In the genomic region with DNA sequence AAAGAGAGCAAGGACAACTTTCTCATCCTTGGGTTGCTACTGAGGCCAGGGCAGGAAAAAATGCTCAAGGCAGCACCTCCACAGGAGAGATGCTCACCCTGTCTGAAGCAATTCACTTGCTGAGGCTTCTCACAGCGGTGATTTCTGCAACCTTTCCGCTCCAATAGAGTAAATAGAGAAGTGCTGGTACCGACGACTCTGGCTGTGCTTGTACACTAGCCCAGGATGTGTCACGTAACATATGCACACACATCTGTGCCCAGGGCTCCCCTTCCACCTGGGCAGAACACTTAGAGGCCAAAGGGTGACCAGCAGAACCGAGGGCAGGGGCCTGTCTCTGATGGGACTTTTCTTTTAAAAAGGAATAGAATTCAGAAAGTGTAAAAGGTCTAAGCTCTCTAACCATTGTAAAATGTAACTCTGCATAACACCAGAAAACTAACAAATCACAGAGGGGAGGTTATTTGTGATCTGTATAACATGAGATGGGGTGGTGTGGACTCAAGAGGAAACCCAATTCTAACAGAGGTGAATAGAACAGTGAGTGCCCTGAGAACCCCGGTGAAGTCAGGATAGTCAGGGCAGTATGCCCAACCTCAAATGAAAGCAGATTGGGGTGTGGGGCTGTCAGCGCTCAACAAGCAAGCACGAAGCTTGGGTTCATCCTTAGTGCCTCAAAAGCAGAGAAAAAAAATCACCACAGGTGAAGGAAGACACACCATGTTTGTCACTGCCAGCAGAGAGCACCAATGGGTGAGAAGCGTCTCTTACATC, we compare ENCODE assay signal across 22 mouse cellular contexts. TPM values are rescaled to one million over a fixed set of nuclear protein-coding genes. Genes with fewer than 3 reads are reported as not detected.
DNase-seq lines count a peak whose midpoint lies in the region; ATAC-seq and TF ChIP-seq lines count a peak whose summit lies in the region.
"Had no signal": no experiment of that assay in that cellular context is flagged by ENCODE, and none has a peak within 500 bp of the region (broad histone marks: within the 10 kb centered on the region; RNA-seq: fewer than 3 reads in every experiment).

No protein-coding gene starts in this region.

- TF ChIP-seq POLR2A in liver, adult 2 months (IDR thresholded peaks at IDR 0.05; ENCODE audit: extremely low read depth, insufficient read depth, low read length) = no peak

- H3K36me3 ChIP-seq in liver, adult 2 months (ENCODE audit: control insufficient read depth, insufficient read depth, low read length) = peaks cover 26% of the 10 kb centered on the region
- peaks cover 47% of the 10 kb centered on the region for H3K36me3 ChIP-seq in midbrain, embryonic 15.5 days (replicated peaks)

- intact Hi-C loops in heart, postnatal 10 days (cut with DNase I) = no loop called here

- H3K4me2 ChIP-seq in midbrain, embryonic 15.5 days = no peak overlapping the region
- H3K4me2 ChIP-seq: embryonic facial prominence, embryonic 12.5 days; hindbrain, embryonic 12.5 days had no signal

- 53% methylated on average over 10 of the region's 10 CpGs for WGBS in liver, adult 2 months
- WGBS in midbrain, embryonic 15.5 days = 84% methylated on average over 10 of the region's 10 CpGs

- 0 out of 2 replicates have a peak, but pooled peaks cover 6% of the 10 kb centered on the region for H3K9me3 ChIP-seq in midbrain, embryonic 15.5 days

- peak overlapping the region; percentile 14 for H3K27ac ChIP-seq in liver, adult 2 months (replicated peaks; ENCODE audit: insufficient read depth, low read depth, low read length)
- no peak overlapping the region for H3K27ac ChIP-seq in midbrain, embryonic 15.5 days
- H3K27ac ChIP-seq: embryonic facial prominence, embryonic 12.5 days; heart, embryonic 10.5 days; hindbrain, embryonic 12.5 days; left cerebral cortex, adult 2 months; limb, embryonic 10.5 days; midbrain, embryonic 10.5 days had no signal

- H3K4me1 ChIP-seq in liver, adult 2 months (ENCODE audit: control insufficient read depth, insufficient read depth, low read length) = peaks cover 19% of the 10 kb centered on the region
- no peaks in the 10 kb centered on the region for H3K4me1 ChIP-seq in midbrain, embryonic 15.5 days
- H3K4me1 ChIP-seq: embryonic facial prominence, embryonic 12.5 days; hindbrain, embryonic 12.5 days; limb, embryonic 10.5 days; midbrain, embryonic 10.5 days had no signal

- no peak overlapping the region for H3K4me3 ChIP-seq in liver, adult 2 months (ENCODE audit: insufficient read depth, low read depth, low read length)
- no peak overlapping the region for H3K4me3 ChIP-seq in midbrain, embryonic 15.5 days
- H3K4me3 ChIP-seq: embryonic facial prominence, embryonic 12.5 days; erythroblast, embryonic 14.5 days; heart, embryonic 10.5 days; hindbrain, embryonic 12.5 days; left cerebral cortex, adult 2 months; limb, embryonic 10.5 days; midbrain, embryonic 10.5 days had no signal

- H3K27me3 ChIP-seq in liver, adult 2 months (ENCODE audit: control insufficient read depth, insufficient read depth, low read length) = no peaks in the 10 kb centered on the region
- no peaks in the 10 kb centered on the region for H3K27me3 ChIP-seq in midbrain, embryonic 15.5 days (replicated peaks)
- H3K27me3 ChIP-seq: embryonic facial prominence, embryonic 12.5 days; hindbrain, embryonic 12.5 days had no signal

- no peaks in the 10 kb centered on the region for H3K79me2 ChIP-seq in liver, adult 2 months (ENCODE audit: control insufficient read depth, insufficient read depth, low read length)

- ATAC-seq in hematopoietic stem cell, adult 5-6 weeks (replicated peaks in 1 of 2; ENCODE audit: insufficient read depth in 1 of 2, low FRiP score in 2 of 2, low TSS enrichment in 1 of 2, low read depth in 1 of 2, poor library complexity in 2 of 2, severe bottlenecking in 2 of 2) = peak; percentile 6 to 15; a peak in 3 of 4 replicates
- peak; percentile 48 for ATAC-seq in megakaryocyte, adult 5-6 weeks (ENCODE audit: poor library complexity, severe bottlenecking)
- ATAC-seq in midbrain, embryonic 15.5 days (replicated peaks) = no peak

- H3K9ac ChIP-seq in liver, adult 2 months (ENCODE audit: low read depth, low read length) = no peak overlapping the region
- no peak overlapping the region for H3K9ac ChIP-seq in midbrain, embryonic 15.5 days
- H3K9ac ChIP-seq: embryonic facial prominence, embryonic 12.5 days; hindbrain, embryonic 12.5 days had no signal

- peak; percentile 60 for DNase-seq in liver, adult 2 months (ENCODE audit: extremely low read depth, low read depth, low spot score)
- DNase-seq in liver (no peak), A20 (ENCODE audit: low read depth, low spot score) (peak; percentile 65)
- no peak for DNase-seq in left cerebral cortex, adult 11 months (ENCODE audit: low spot score)
- DNase-seq in heart, postnatal 10 days = no peak
- DNase-seq: gastrocnemius, postnatal 36 days; lung, adult 18-20 months had no signal

- no peak for TF ChIP-seq CTCF in liver, adult 2 months (IDR thresholded peaks at IDR 0.05; ENCODE audit: low read depth, low read length)

RNA-seq across cellular contexts. Expression of a gene that starts 16.6 kb away (rescaled TPM):
- total RNA-seq in liver, adult 2 months (2014; rRNA removed) = 78.7 and 90.1 TPM in 2 replicates
- polyA plus RNA-seq in liver, adult 2 months (2012; rRNA removed) = 31.4 and 32.8 TPM in 2 replicates
- total RNA-seq in hematopoietic stem cell, adult 5-6 weeks (2017) = 206 and 220 TPM in 2 replicates
- total RNA-seq in megakaryocyte, adult 5-6 weeks (2015) = 99.8 and 112 TPM in 2 replicates
- total RNA-seq in megakaryocyte, adult 5-6 weeks (2017) = 174 and 189 TPM in 2 replicates
- polyA plus RNA-seq in midbrain, embryonic 15.5 days (2015; fragmentation: Nextera tagmentation; extraction: Ambion mirVana) = 85.4 and 86.4 TPM in 2 replicates
- total RNA-seq in heart, postnatal 10 days (2021) = 10 to 100 TPM; 43.5 to 44.5 TPM

RNA-seq across cellular contexts. Expression of a gene that starts 16.7 kb away (rescaled TPM):
- total RNA-seq in liver, adult 2 months (2014; rRNA removed) = under 0.01 TPM in 2 replicates
- 0.01 and 0.02 TPM in 2 replicates for polyA plus RNA-seq in liver, adult 2 months (2012; rRNA removed)
- not detected in 2 replicates for total RNA-seq in hematopoietic stem cell, adult 5-6 weeks (2017)
- not detected in 2 replicates for total RNA-seq in megakaryocyte, adult 5-6 weeks (2015)
- total RNA-seq in megakaryocyte, adult 5-6 weeks (2017) = not detected in 2 replicates
- 0.09 and 0.10 TPM in 2 replicates for polyA plus RNA-seq in midbrain, embryonic 15.5 days (2015; fragmentation: Nextera tagmentation; extraction: Ambion mirVana)
- not detected for total RNA-seq in heart, postnatal 10 days (2021)
- total RNA-seq: adrenal gland, adult 2 months; gastrocnemius, postnatal 36 days had no signal
- polyA plus RNA-seq: adrenal gland, adult 2 months; embryonic facial prominence, embryonic 12.5 days; erythroblast, embryonic 14.5 days; forebrain, embryonic 14.5 days; heart, postnatal 0 days; hindbrain, embryonic 12.5 days; intestine, embryonic 14.5 days; limb, embryonic 10.5 days; midbrain, embryonic 10.5 days had no signal

RNA-seq across cellular contexts. Expression of a gene that starts 34.0 kb away (rescaled TPM):
- total RNA-seq in liver, adult 2 months (2014; rRNA removed) = 0.27 and 1.0 TPM in 2 replicates
- polyA plus RNA-seq in liver, adult 2 months (2012; rRNA removed) = 0.77 and 0.82 TPM in 2 replicates
- 0.05 and 0.44 TPM in 2 replicates for total RNA-seq in hematopoietic stem cell, adult 5-6 weeks (2017)
- total RNA-seq in megakaryocyte, adult 5-6 weeks (2015) = 0.47 and 1.2 TPM in 2 replicates
- total RNA-seq in megakaryocyte, adult 5-6 weeks (2017) = 0.28 and 0.37 TPM in 2 replicates
- 0.50 and 0.86 TPM in 2 replicates for polyA plus RNA-seq in midbrain, embryonic 15.5 days (2015; fragmentation: Nextera tagmentation; extraction: Ambion mirVana)
- under 1 TPM in 1 of 2 experiments, not detected in 1; 0.10 TPM for total RNA-seq in heart, postnatal 10 days (2021)
- total RNA-seq: gastrocnemius, postnatal 36 days had no signal
- polyA plus RNA-seq: erythroblast, embryonic 14.5 days had no signal

RNA-seq across cellular contexts. Expression of a gene that starts 49.0 kb away (rescaled TPM):
- total RNA-seq in liver, adult 2 months (2014; rRNA removed) = 662 and 719 TPM in 2 replicates
- 408 and 574 TPM in 2 replicates for polyA plus RNA-seq in liver, adult 2 months (2012; rRNA removed)
- not detected in 2 replicates for total RNA-seq in hematopoietic stem cell, adult 5-6 weeks (2017)
- total RNA-seq in megakaryocyte, adult 5-6 weeks (2015) = 0.29 and 1.1 TPM in 2 replicates
- total RNA-seq in megakaryocyte, adult 5-6 weeks (2017) = 0.37 TPM in 1 of 2 replicates, not detected in the other
- not detected in 2 replicates for polyA plus RNA-seq in midbrain, embryonic 15.5 days (2015; fragmentation: Nextera tagmentation; extraction: Ambion mirVana)
- not detected for total RNA-seq in heart, postnatal 10 days (2021)
- total RNA-seq: gastrocnemius, postnatal 36 days; layer of hippocampus, adult 18-20 months had no signal
- polyA plus RNA-seq: embryonic facial prominence, embryonic 12.5 days; erythroblast, embryonic 14.5 days; forebrain, embryonic 14.5 days; heart, embryonic 10.5 days; hindbrain, embryonic 12.5 days; limb, embryonic 10.5 days; midbrain, embryonic 10.5 days had no signal

RNA-seq across cellular contexts. Expression of a gene that starts 55.2 kb away (rescaled TPM):
- total RNA-seq in liver, adult 2 months (2014; rRNA removed) = not detected in 2 replicates
- 0.17 TPM in 1 of 2 replicates, not detected in the other for polyA plus RNA-seq in liver, adult 2 months (2012; rRNA removed)
- 0.25 TPM in 1 of 2 replicates, not detected in the other for total RNA-seq in hematopoietic stem cell, adult 5-6 weeks (2017)
- total RNA-seq in megakaryocyte, adult 5-6 weeks (2015) = 0.66 TPM in 1 of 2 replicates, not detected in the other
- not detected in 2 replicates for total RNA-seq in megakaryocyte, adult 5-6 weeks (2017)
- polyA plus RNA-seq in midbrain, embryonic 15.5 days (2015; fragmentation: Nextera tagmentation; extraction: Ambion mirVana) = 13.2 and 13.5 TPM in 2 replicates
- total RNA-seq in heart, postnatal 10 days (2021) = 1 to 10 TPM in 1 of 2 experiments, under 1 TPM in 1; 0.84 to 1.1 TPM
- total RNA-seq: gastrocnemius, postnatal 36 days had no signal

Comparison
In these comparisons a context has a peak if more than half of its experiments do, and no peak if none do; other contexts are left out.
1. DNase-seq: peak in liver, adult 2 months (single experiment) and A20 (single experiment); none in liver (single experiment), left cerebral cortex, adult 11 months (single experiment) and heart, postnatal 10 days (0 of 2).